23 mouse cellular contexts compared by ENCODE assay signal in genomic region chr7:127152464-127152863, GRCm38 (mm10). TPM values are rescaled to one million over a fixed set of nuclear protein-coding genes. Genes with fewer than 3 reads are reported as not detected.
DNase-seq lines count a peak whose midpoint lies in the region; ATAC-seq and TF ChIP-seq lines count a peak whose summit lies in the region.
"Had no signal": no experiment of that assay in that cellular context is flagged by ENCODE, and none has a peak within 500 bp of the region (broad histone marks: within the 10 kb centered on the region; RNA-seq: fewer than 3 reads in every experiment).

No protein-coding gene starts in this region.

- no peak for ATAC-seq in megakaryocyte, adult 5-6 weeks (ENCODE audit: poor library complexity, severe bottlenecking)
- ATAC-seq: activated CD4-positive, CD25-positive, alpha-beta regulatory T cell, adult 4 months; CD4-positive, CD25-positive, alpha-beta regulatory T cell, adult 4 months; Patski had no signal

- no peak for TF ChIP-seq EP300 in CH12.LX (IDR thresholded peaks at IDR 0.05; ENCODE audit: low read length)
- TF ChIP-seq EP300 in MEL (IDR thresholded peaks at IDR 0.05; ENCODE audit: low read depth in 1 of 2, low read length in 2 of 2) = no peak

- H3K9ac ChIP-seq in CH12.LX (ENCODE audit: insufficient read depth, low read depth) = no peak overlapping the region
- no peak overlapping the region for H3K9ac ChIP-seq in MEL (ENCODE audit: control insufficient read depth, low read depth, low read length, poor library complexity, severe bottlenecking)

- H3K4me2 ChIP-seq in CH12.LX (ENCODE audit: insufficient read depth, low read depth, poor library complexity, severe bottlenecking) = no peak overlapping the region

- no peak for TF ChIP-seq POLR2A in CH12.LX (IDR thresholded peaks at IDR 0.05; ENCODE audit: low read depth, low read length)
- TF ChIP-seq POLR2A in MEL (IDR thresholded peaks at IDR 0.05; ENCODE audit: control insufficient read depth in 1 of 2, insufficient read depth in 1 of 2, low read depth in 1 of 2, low read length in 2 of 2, poor library complexity in 1 of 2) = no peak
- TF ChIP-seq POLR2A in embryonic fibroblast, embryonic 13.5 days (IDR thresholded peaks at IDR 0.05; ENCODE audit: low read depth, low read length) = no peak

- H3K79me2 ChIP-seq in CH12.LX (replicated peaks; ENCODE audit: control insufficient read depth, extremely low read depth, insufficient read depth, poor library complexity, severe bottlenecking) = no peaks in the 10 kb centered on the region
- H3K79me2 ChIP-seq in MEL (ENCODE audit: control insufficient read depth, insufficient read depth, low read length, poor library complexity) = no peaks in the 10 kb centered on the region

- H3K27ac ChIP-seq in CH12.LX (ENCODE audit: insufficient read depth, low read depth) = no peak overlapping the region
- no peak overlapping the region for H3K27ac ChIP-seq in MEL (ENCODE audit: control insufficient read depth, low read depth, low read length)
- H3K27ac ChIP-seq in embryonic fibroblast, embryonic 13.5 days (ENCODE audit: insufficient read depth, low read length) = peak overlapping the region; percentile 27; the same call in 1 of the 2 replicates
- no peak overlapping the region for H3K27ac ChIP-seq in hindbrain, embryonic 10.5 days

- TF ChIP-seq CTCF in CH12.LX (conservative IDR thresholded peaks at IDR 0.05 in 1 of 2, IDR thresholded peaks at IDR 0.05 in 1 of 2; ENCODE audit: low read depth in 2 of 2, low read length in 2 of 2) (no peak), MEL (IDR thresholded peaks at IDR 0.05 in 2 of 3, conservative IDR thresholded peaks at IDR 0.05 in 1 of 3; ENCODE audit: control insufficient read depth in 1 of 3, insufficient read depth in 1 of 3, low read depth in 2 of 3, low read length in 3 of 3, poor library complexity in 1 of 3, severe bottlenecking in 1 of 3) (no peak)
- no peak for TF ChIP-seq CTCF in embryonic fibroblast, embryonic 13.5 days (IDR thresholded peaks at IDR 0.05; ENCODE audit: borderline replicate concordance, insufficient read depth, low read length)

- no peak for DNase-seq in CH12.LX (ENCODE audit: extremely low read depth)
- no peak for DNase-seq in MEL (ENCODE audit: low read depth, low spot score)
- DNase-seq in hindbrain, embryonic 10.5 days (ENCODE audit: low spot score) = no peak
- no peak for DNase-seq in gastrocnemius, postnatal 4 days (ENCODE audit: low spot score in 2 of 2)
- DNase-seq: adrenal gland, adult 2 months; adrenal gland, adult 8-10 months; adrenal gland, postnatal 10 days; adrenal gland, postnatal 14 days; adrenal gland, postnatal 25 days; adrenal gland, postnatal 36 days; B cell, adult 2 months; cerebellum, adult 11 months; cerebellum, adult 11-12 months; cerebellum, adult 18-20 months; cerebellum, adult 2 months; cerebellum, adult 8-10 months had no signal

- peaks cover 0 to 22% of the 10 kb centered on the region in 2 experiments; a peak in 3 of 4 replicates for H3K4me1 ChIP-seq in CH12.LX (ENCODE audit: control insufficient read depth in 1 of 2, insufficient read depth in 2 of 2)
- peaks cover 3 to 9% of the 10 kb centered on the region in 2 experiments; a peak in 3 of 4 replicates for H3K4me1 ChIP-seq in MEL (ENCODE audit: control insufficient read depth in 1 of 2, insufficient read depth in 2 of 2, low read length in 2 of 2)
- H3K4me1 ChIP-seq in embryonic fibroblast, embryonic 13.5 days (ENCODE audit: control insufficient read depth, insufficient read depth, low read length) = peaks cover 7% of the 10 kb centered on the region
- no peaks in the 10 kb centered on the region for H3K4me1 ChIP-seq in hindbrain, embryonic 10.5 days (replicated peaks)

- TF ChIP-seq RAD21 in CH12.LX (IDR thresholded peaks at IDR 0.05; ENCODE audit: low read depth, low read length) = no peak
- no peak for TF ChIP-seq RAD21 in MEL (IDR thresholded peaks at IDR 0.05; ENCODE audit: low read depth, low read length)

- H3K36me3 ChIP-seq in CH12.LX (replicated peaks in 1 of 2; ENCODE audit: control insufficient read depth in 1 of 2, insufficient read depth in 1 of 2, low read length in 1 of 2) = peaks cover 0 to 2% of the 10 kb centered on the region in 2 experiments
- H3K36me3 ChIP-seq in MEL (ENCODE audit: control insufficient read depth in 1 of 2, insufficient read depth in 2 of 2, low read length in 2 of 2) = peaks cover 0 to 10% of the 10 kb centered on the region in 2 experiments; a peak in 2 of 4 replicates
- no peaks in the 10 kb centered on the region for H3K36me3 ChIP-seq in hindbrain, embryonic 10.5 days
- H3K36me3 ChIP-seq: G1E had no signal

- H3K4me3 ChIP-seq in CH12.LX (replicated peaks in 1 of 3; ENCODE audit: low read depth in 2 of 3, low read length in 2 of 3, poor library complexity in 1 of 3) (no peak overlapping the region), MEL (ENCODE audit: control insufficient read depth in 1 of 2, insufficient read depth in 1 of 2, low read depth in 2 of 2, low read length in 2 of 2) (no peak overlapping the region)
- no peak overlapping the region for H3K4me3 ChIP-seq in embryonic fibroblast, embryonic 13.5 days (ENCODE audit: insufficient read depth, low read length)
- no peak overlapping the region for H3K4me3 ChIP-seq in hindbrain, embryonic 10.5 days

- dilution Hi-C loops in CH12.LX (cut with MboI; ENCODE audit: extremely low pct_ligation_motif_present, extremely low pct_unique_long_range_greater_than_20kb, low sequenced_read_pairs) = no loop called here

- in situ Hi-C loops in CH12.LX (cut with MboI; ENCODE audit: low pct_ligation_motif_present, low pct_unique_long_range_greater_than_20kb, low sequenced_read_pairs) = no loop called here

- WGBS in hindbrain, embryonic 10.5 days = 91% methylated on average over 6 of the region's 6 CpGs

- H3K27me3 ChIP-seq in CH12.LX (replicated peaks) (no peaks in the 10 kb centered on the region), MEL (ENCODE audit: control insufficient read depth in 1 of 2, insufficient read depth in 2 of 2, low read length in 2 of 2) (no peaks in the 10 kb centered on the region)
- H3K27me3 ChIP-seq in hindbrain, embryonic 10.5 days (ENCODE audit: insufficient read depth, poor library complexity, severe bottlenecking) = no peaks in the 10 kb centered on the region
- H3K27me3 ChIP-seq: Patski had no signal

- H3K9me3 ChIP-seq in CH12.LX (replicated peaks; ENCODE audit: low read length) = peaks cover 2% of the 10 kb centered on the region
- no peaks in the 10 kb centered on the region for H3K9me3 ChIP-seq in MEL (replicated peaks; ENCODE audit: insufficient read depth, low read length)
- H3K9me3 ChIP-seq in hindbrain, embryonic 10.5 days = no peaks in the 10 kb centered on the region
- H3K9me3 ChIP-seq: G1E had no signal

RNA-seq across cellular contexts. Expression of gene Spn, which starts 14.8 kb away (rescaled TPM):
- 14.4 and 16.3 TPM in 2 replicates for total RNA-seq in CH12.LX (2012; rRNA removed)
- total RNA-seq in CH12.LX (2014; rRNA removed) = 2.4 and 2.6 TPM in 2 replicates
- 3.3 and 3.6 TPM in 2 replicates for polyA plus RNA-seq in CH12.LX (2012; ENCODE audit: insufficient read length, low read depth)
- total RNA-seq in MEL (2012; rRNA removed) = 169 and 182 TPM in 2 replicates
- polyA plus RNA-seq in MEL (2012; ENCODE audit: insufficient read depth in 1 of 2, insufficient read length in 2 of 2, low read depth in 1 of 2, low replicate concordance in 2 of 2, missing spikeins in 1 of 2) = 100 to 1,000 TPM; 135 to 184 TPM
- polyA plus RNA-seq in embryonic fibroblast, embryonic 13.5 days (2011; ENCODE audit: insufficient read length, low read depth, missing spikeins) = not detected in 2 replicates
- polyA plus RNA-seq in hindbrain, embryonic 10.5 days (2016; fragmentation: Nextera tagmentation; extraction: Ambion mirVana) = not detected in 2 replicates
- 74.6 and 82.8 TPM in 2 replicates for total RNA-seq in megakaryocyte, adult 5-6 weeks (2015)
- total RNA-seq in megakaryocyte, adult 5-6 weeks (2017) = 241 and 246 TPM in 2 replicates
- under 1 TPM; 0.54 to 0.91 TPM for total RNA-seq in gastrocnemius, postnatal 4 days (2021)

RNA-seq across cellular contexts. Expression of gene Qprt, which starts 30.4 kb away (rescaled TPM):
- total RNA-seq in CH12.LX (2012; rRNA removed) (0.21 and 0.30 TPM in 2 replicates), CH12.LX (2014; rRNA removed) (0.15 TPM in 1 of 2 replicates, not detected in the other), MEL (2012; rRNA removed) (2.5 and 2.7 TPM in 2 replicates)
- polyA plus RNA-seq in CH12.LX (2012; ENCODE audit: insufficient read length, low read depth) (0.14 TPM in 1 of 2 replicates, not detected in the other), MEL (2012; ENCODE audit: insufficient read depth in 1 of 2, insufficient read length in 2 of 2, low read depth in 1 of 2, low replicate concordance in 2 of 2, missing spikeins in 1 of 2) (1 to 10 TPM in 1 of 2 experiments, not detected in 1; 3.7 TPM)
- polyA plus RNA-seq in embryonic fibroblast, embryonic 13.5 days (2011; ENCODE audit: insufficient read length, low read depth, missing spikeins) = 0.25 TPM in 1 of 2 replicates, not detected in the other
- polyA plus RNA-seq in hindbrain, embryonic 10.5 days (2016; fragmentation: Nextera tagmentation; extraction: Ambion mirVana) = 2.6 and 4.9 TPM in 2 replicates
- 2.0 and 3.3 TPM in 2 replicates for total RNA-seq in megakaryocyte, adult 5-6 weeks (2015)
- 1.1 and 2.8 TPM in 2 replicates for total RNA-seq in megakaryocyte, adult 5-6 weeks (2017)
- total RNA-seq in gastrocnemius, postnatal 4 days (2021) = 1 to 10 TPM; 4.6 to 5.2 TPM
- polyA plus RNA-seq: C2C12, Patski had no signal

RNA-seq across cellular contexts. Expression of gene Cd2bp2, which starts 43.4 kb away (rescaled TPM):
- total RNA-seq in CH12.LX (2012; rRNA removed) (66.8 and 78.5 TPM in 2 replicates), CH12.LX (2014; rRNA removed) (62.4 and 63.3 TPM in 2 replicates), MEL (2012; rRNA removed) (55.6 and 64.8 TPM in 2 replicates)
- polyA plus RNA-seq in CH12.LX (2012; ENCODE audit: insufficient read length, low read depth) (57.4 and 72.8 TPM in 2 replicates), MEL (2012; ENCODE audit: insufficient read depth in 1 of 2, insufficient read length in 2 of 2, low read depth in 1 of 2, low replicate concordance in 2 of 2, missing spikeins in 1 of 2) (10 to 100 TPM in 1 of 2 experiments, not detected in 1; 56.7 TPM)
- polyA plus RNA-seq in embryonic fibroblast, embryonic 13.5 days (2011; ENCODE audit: insufficient read length, low read depth, missing spikeins) = 66.3 and 74.3 TPM in 2 replicates
- 94.4 and 96.0 TPM in 2 replicates for polyA plus RNA-seq in hindbrain, embryonic 10.5 days (2016; fragmentation: Nextera tagmentation; extraction: Ambion mirVana)
- 16.1 and 19.0 TPM in 2 replicates for total RNA-seq in megakaryocyte, adult 5-6 weeks (2015)
- total RNA-seq in megakaryocyte, adult 5-6 weeks (2017) = 51.8 and 57.5 TPM in 2 replicates
- total RNA-seq in gastrocnemius, postnatal 4 days (2021) = 10 to 100 TPM; 47.4 to 55.9 TPM

RNA-seq across cellular contexts. Expression of gene Tbc1d10b, which starts 55.8 kb away (rescaled TPM):
- total RNA-seq in CH12.LX (2012; rRNA removed) (25.9 and 28.0 TPM in 2 replicates), CH12.LX (2014; rRNA removed) (17.9 and 18.2 TPM in 2 replicates), MEL (2012; rRNA removed) (37.4 and 43.3 TPM in 2 replicates)
- polyA plus RNA-seq in CH12.LX (2012; ENCODE audit: insufficient read length, low read depth) (25.6 and 26.6 TPM in 2 replicates), MEL (2012; ENCODE audit: insufficient read depth in 1 of 2, insufficient read length in 2 of 2, low read depth in 1 of 2, low replicate concordance in 2 of 2, missing spikeins in 1 of 2) (10 to 100 TPM in 1 of 2 experiments, not detected in 1; 70.3 TPM)
- 37.0 and 37.5 TPM in 2 replicates for polyA plus RNA-seq in embryonic fibroblast, embryonic 13.5 days (2011; ENCODE audit: insufficient read length, low read depth, missing spikeins)
- 25.6 and 28.2 TPM in 2 replicates for polyA plus RNA-seq in hindbrain, embryonic 10.5 days (2016; fragmentation: Nextera tagmentation; extraction: Ambion mirVana)
- 27.0 and 27.4 TPM in 2 replicates for total RNA-seq in megakaryocyte, adult 5-6 weeks (2015)
- 59.8 and 74.2 TPM in 2 replicates for total RNA-seq in megakaryocyte, adult 5-6 weeks (2017)
- total RNA-seq in gastrocnemius, postnatal 4 days (2021) = 10 to 100 TPM; 48.0 to 51.7 TPM

RNA-seq across cellular contexts. Expression of gene Mylpf, which starts 56.2 kb away (rescaled TPM):
- total RNA-seq in CH12.LX (2012; rRNA removed) (3.0 and 4.2 TPM in 2 replicates), CH12.LX (2014; rRNA removed) (0.49 and 3.2 TPM in 2 replicates), MEL (2012; rRNA removed) (8.3 and 11.2 TPM in 2 replicates)
- polyA plus RNA-seq in CH12.LX (2012; ENCODE audit: insufficient read length, low read depth) (4.1 and 5.2 TPM in 2 replicates), MEL (2012; ENCODE audit: insufficient read depth in 1 of 2, insufficient read length in 2 of 2, low read depth in 1 of 2, low replicate concordance in 2 of 2, missing spikeins in 1 of 2) (1 to 10 TPM in 1 of 2 experiments, not detected in 1; 9.1 TPM)
- 1.4 and 1.7 TPM in 2 replicates for polyA plus RNA-seq in embryonic fibroblast, embryonic 13.5 days (2011; ENCODE audit: insufficient read length, low read depth, missing spikeins)
- polyA plus RNA-seq in hindbrain, embryonic 10.5 days (2016; fragmentation: Nextera tagmentation; extraction: Ambion mirVana) = 13.0 and 17.7 TPM in 2 replicates
- total RNA-seq in megakaryocyte, adult 5-6 weeks (2015) = 5.0 and 6.0 TPM in 2 replicates
- 2.3 and 3.3 TPM in 2 replicates for total RNA-seq in megakaryocyte, adult 5-6 weeks (2017)
- total RNA-seq in gastrocnemius, postnatal 4 days (2021) = over 10,000 TPM; 28,893 to 32,257 TPM
- polyA plus RNA-seq: adrenal gland, adult 2 months had no signal

Comparison
In these comparisons a context has a peak if more than half of its experiments do, and no peak if none do; other contexts are left out.
1. Of the 35 proteins assayed by ChIP-seq in both MEL and CH12.LX: peak only in MEL: none; only in CH12.LX: none; in both: ZKSCAN1; in neither: 34.